Mouse (Mus musculus): ENCODE data around the gene Tcp10c. TPM values are rescaled to one million over a fixed set of nuclear protein-coding genes. Genes with fewer than 3 reads are reported as not detected.
"Not testable (repeated sequence)": the region's sequence is repeated elsewhere in the genome, so short reads cannot be mapped to it uniquely, and the experiment has no call there.

Tcp10c gene
- polyA plus RNA-seq, 1 experiment from 2014 or later: not detected

DNA sequence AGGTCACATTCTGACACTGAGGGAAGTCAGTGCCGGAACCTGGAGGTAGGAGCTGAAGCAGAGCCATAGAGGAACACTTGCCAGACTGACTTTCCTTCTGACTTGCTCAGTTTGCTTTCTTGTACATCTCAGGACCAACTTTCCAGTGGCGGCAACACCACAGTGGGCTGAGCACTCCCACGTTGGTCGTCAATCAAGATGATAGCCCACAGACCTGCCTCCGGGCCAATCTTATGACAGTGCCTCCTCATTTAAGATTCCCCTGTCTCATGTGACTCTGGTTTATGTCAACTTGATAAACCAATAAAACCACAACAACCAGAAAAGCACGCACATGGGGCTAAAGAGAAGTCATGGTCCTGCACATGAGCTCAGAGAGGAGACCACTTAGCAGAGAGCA lies 52.3 kb downstream of the Tcp10c start:
- not testable (repeated sequence) for H3K4me3 ChIP-seq; DNase-seq (ENCODE audit: low spot score); H3K27ac ChIP-seq; H3K4me1 ChIP-seq (replicated peaks); H3K36me3 ChIP-seq; H3K27me3 ChIP-seq (ENCODE audit: insufficient read depth, poor library complexity, severe bottlenecking)
- WGBS: 86% methylated on average over 6 of the region's 6 CpGs
- H3K9me3 ChIP-seq: peaks cover 28% of the 10 kb centered on the region

DNA sequence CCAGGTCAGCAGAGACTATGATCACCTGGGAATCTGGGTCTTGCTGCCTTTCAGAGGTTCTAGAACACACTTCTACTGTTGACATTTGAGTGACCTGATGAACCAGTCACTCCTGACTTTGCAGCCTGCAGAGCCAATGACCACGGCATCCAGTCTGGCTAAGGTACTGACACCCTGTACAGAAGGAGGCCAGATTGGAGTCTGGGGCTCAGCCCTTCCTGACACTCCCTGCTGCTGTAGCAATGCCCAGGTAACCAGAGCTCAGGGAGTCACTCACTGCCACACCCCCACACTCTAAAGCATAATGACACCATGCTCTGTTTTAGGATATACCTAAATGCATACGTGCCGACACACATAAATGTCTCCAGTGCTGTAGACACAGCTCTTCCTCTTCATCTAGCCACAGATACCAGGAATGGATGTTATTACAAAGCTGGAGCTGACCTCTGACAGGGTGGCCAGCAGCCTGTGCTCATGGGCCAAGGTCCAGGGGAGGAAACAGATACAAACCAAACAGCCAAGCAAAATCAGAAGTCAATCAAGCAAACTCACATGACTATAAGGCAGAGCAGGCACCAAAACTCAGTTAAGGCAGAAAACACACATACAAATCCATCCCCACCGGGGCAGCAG lies 53.4 kb downstream of the Tcp10c start:
- not testable (repeated sequence) for H3K36me3 ChIP-seq; H3K4me1 ChIP-seq (replicated peaks); H3K4me3 ChIP-seq; DNase-seq (ENCODE audit: low spot score); H3K27me3 ChIP-seq (ENCODE audit: insufficient read depth, poor library complexity, severe bottlenecking); H3K27ac ChIP-seq
- 96% methylated on average over 3 of the region's 4 CpGs for WGBS
- H3K9me3 ChIP-seq: peaks cover 28% of the 10 kb centered on the region

DNA sequence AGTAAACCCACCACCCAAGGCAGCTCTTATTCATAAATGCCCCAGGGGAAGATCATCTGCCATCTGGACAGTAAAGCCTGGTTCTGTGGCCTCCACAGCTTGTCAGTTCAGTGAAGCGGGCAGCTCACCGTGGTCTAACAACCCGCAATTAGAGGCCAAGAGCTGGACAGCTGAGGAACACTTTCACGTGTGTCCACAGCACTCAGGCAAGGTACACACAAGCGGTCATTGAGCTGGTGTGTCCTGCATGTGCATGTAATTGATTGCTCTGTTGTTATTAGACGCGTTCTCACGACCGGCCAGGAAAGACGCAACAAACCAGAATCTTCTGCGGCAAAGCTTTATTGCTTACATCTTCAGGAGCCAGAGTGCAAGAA lies 53.9 kb downstream of the Tcp10c start:
- H3K27ac ChIP-seq; H3K4me3 ChIP-seq; H3K36me3 ChIP-seq; DNase-seq (ENCODE audit: low spot score); H3K27me3 ChIP-seq (ENCODE audit: insufficient read depth, poor library complexity, severe bottlenecking); H3K4me1 ChIP-seq (replicated peaks): not testable (repeated sequence)
- peaks cover 26% of the 10 kb centered on the region for H3K9me3 ChIP-seq
- WGBS: 94% methylated on average over 11 of the region's 11 CpGs

DNA sequence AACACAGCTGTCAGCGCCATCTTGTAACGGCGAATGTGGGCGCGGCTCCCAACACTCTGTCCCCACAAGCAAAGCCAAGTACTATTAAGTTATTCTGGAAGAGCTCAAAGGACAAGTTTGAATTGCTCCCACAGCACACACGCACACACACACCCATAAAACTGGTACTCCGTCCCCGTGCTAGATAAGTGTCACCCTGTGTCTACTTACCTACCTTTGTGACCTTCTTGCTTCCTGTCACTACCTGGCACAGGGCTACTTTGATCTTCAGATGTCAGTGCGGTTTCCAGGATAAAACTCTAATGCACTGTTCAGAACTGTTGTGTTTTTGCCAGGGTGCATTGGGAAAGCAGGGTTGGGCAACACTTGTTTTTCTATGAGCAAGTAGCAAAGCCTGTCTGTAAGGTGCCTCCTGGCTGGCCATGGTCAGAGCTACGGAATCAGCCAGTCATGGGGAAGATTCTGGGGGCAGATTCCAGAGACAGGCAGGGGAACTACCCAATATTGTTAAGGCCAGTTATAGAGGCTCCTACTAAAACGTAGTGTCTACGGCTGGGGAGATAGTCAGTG lies 66.7 kb downstream of the Tcp10c start:
- peaks cover 28% of the 10 kb centered on the region for H3K9me3 ChIP-seq
- WGBS: 92% methylated on average over 11 of the region's 12 CpGs
- not testable (repeated sequence) for H3K27me3 ChIP-seq (ENCODE audit: insufficient read depth, poor library complexity, severe bottlenecking); H3K36me3 ChIP-seq; H3K4me3 ChIP-seq; H3K27ac ChIP-seq; H3K4me1 ChIP-seq (replicated peaks); DNase-seq (ENCODE audit: low spot score)

DNA sequence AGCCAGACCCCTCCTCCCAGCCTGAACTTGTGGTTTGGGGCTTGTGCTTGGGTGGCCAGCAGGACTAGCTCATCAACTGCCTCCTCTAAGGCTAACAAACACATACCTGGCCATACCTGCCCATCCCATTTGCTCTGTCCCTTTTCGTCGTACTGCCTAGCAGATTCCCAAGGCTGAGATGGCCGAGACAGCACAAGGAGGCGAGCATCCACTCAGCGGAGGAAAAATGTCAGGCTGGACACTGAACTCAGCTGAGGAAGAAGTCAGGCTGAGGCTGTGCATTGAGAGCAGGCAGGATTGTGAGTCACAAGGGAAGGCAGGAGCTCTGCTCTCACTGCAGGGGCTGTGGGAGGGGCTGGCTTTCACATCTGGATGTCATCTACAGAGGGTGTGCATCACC lies 68.3 kb downstream of the Tcp10c start:
- not testable (repeated sequence) for H3K4me1 ChIP-seq (replicated peaks); H3K27me3 ChIP-seq (ENCODE audit: insufficient read depth, poor library complexity, severe bottlenecking); DNase-seq (ENCODE audit: low spot score); H3K36me3 ChIP-seq; H3K27ac ChIP-seq; H3K4me3 ChIP-seq
- peaks cover 33% of the 10 kb centered on the region for H3K9me3 ChIP-seq
- WGBS: 86% methylated on average over 5 of the region's 5 CpGs

DNA sequence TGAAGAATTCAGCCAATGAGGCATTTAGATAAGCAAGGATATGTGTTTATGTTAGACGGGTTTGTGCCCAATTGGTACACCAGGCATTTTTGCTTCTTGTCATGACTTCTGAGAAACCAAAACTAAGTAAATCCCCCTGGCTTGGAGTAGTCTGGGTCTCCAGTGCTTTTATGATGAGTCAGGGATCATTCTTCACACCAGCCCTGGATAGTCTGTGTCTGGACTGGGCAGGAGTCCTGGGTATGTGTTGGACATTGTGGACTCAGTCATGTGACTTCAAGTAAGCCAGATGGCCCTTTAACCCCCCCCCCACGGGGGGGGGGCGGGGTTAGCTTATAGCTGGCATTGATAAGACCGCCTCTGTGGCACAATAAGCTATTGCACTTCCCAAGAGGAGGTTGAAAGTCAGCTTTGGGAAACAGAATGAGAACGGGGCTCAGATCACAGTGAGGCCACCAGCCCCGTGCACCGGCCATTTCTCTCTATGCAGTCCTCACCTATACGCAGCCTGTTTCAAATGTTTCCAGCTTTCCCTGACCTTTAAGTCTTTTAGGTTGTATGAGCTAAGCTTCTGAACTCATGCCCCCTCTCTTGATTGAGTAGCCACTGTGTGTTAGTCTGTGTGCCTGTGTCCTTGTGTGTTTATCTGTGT lies 69.1 kb downstream of the Tcp10c start:
- 67% methylated on average over 8 of the region's 8 CpGs for WGBS
- not testable (repeated sequence) for H3K27me3 ChIP-seq (ENCODE audit: insufficient read depth, poor library complexity, severe bottlenecking); DNase-seq (ENCODE audit: low spot score)

DNA sequence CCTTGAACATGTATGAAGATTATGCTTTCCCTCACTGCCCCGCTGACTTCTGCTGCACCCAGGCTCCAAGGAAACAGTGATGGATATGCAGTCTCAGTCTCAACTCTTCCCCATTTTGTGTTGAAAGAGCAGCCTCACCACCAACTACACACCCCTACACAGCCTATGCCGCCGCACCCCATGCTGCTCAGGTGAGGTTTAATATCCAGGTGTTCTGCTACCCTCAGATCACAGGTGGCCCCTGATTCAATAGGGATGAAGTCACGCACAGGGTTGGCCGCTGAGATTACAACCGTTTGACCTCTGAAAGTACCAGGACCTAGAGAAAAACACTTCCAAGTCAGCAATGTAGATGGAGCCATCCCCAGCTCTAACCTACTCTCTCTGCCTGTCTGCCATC lies 69.9 kb downstream of the Tcp10c start:
- not testable (repeated sequence) for H3K36me3 ChIP-seq; H3K4me1 ChIP-seq (replicated peaks); H3K27ac ChIP-seq; H3K4me3 ChIP-seq; H3K27me3 ChIP-seq (ENCODE audit: insufficient read depth, poor library complexity, severe bottlenecking); DNase-seq (ENCODE audit: low spot score)
- WGBS: 89% methylated on average over 6 of the region's 6 CpGs
- H3K9me3 ChIP-seq: peaks cover 33% of the 10 kb centered on the region

More for the DNA sequence above, 69.1 kb downstream of the Tcp10c start:
- H3K4me1 ChIP-seq (replicated peaks); H3K4me3 ChIP-seq; H3K27ac ChIP-seq; H3K36me3 ChIP-seq: not testable (repeated sequence)
- peaks cover 33% of the 10 kb centered on the region for H3K9me3 ChIP-seq

DNA sequence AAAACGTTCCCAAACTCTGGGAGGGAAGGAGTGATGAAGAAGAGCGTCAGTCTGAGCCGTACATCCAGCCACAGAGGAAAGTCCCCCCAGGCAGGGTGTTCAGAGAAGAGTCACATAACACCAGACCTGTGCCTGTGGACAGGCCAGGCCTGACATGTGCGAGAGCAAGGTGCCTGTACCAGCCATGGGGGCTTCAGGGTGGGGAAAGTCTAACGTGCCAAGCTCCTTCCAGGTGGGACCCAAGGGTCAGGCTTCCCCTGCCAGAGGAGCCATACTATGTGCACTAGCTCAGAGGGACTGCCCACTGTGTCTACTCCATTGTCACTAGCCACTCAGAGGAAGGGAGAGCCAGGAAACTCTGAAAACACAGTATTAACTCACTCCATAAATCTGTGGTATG lies 71.3 kb downstream of the Tcp10c start:
- H3K4me3 ChIP-seq; H3K27ac ChIP-seq; H3K4me1 ChIP-seq (replicated peaks); H3K27me3 ChIP-seq (ENCODE audit: insufficient read depth, poor library complexity, severe bottlenecking); DNase-seq (ENCODE audit: low spot score); H3K36me3 ChIP-seq: not testable (repeated sequence)
- H3K9me3 ChIP-seq: peaks cover 33% of the 10 kb centered on the region
- WGBS: 78% methylated on average over 2 of the region's 5 CpGs

DNA sequence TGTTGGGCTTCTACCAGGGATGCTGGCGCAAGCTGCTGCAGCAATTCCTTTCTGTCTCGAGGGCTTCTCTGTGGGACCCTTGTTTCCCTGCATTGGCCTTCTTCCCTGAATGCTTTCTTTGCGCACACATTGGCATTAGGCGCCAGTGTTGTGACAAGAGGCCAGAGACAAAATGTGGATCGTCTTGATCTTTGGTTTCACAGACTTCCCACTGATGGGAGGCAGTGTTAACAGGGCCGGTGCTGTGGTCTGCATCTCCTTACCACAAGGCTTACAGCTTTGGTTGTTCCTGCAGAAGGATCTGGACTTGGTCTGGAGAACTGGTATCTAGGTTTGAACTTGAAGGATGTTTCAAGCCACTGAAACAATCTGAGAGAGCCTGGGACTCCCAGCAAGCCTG lies 72.1 kb downstream of the Tcp10c start:
- H3K27me3 ChIP-seq (ENCODE audit: insufficient read depth, poor library complexity, severe bottlenecking); H3K4me1 ChIP-seq (replicated peaks); H3K4me3 ChIP-seq; H3K36me3 ChIP-seq; DNase-seq (ENCODE audit: low spot score); H3K27ac ChIP-seq: not testable (repeated sequence)
- H3K9me3 ChIP-seq: peaks cover 29% of the 10 kb centered on the region
- WGBS: 90% methylated on average over 4 of the region's 6 CpGs

Other genes starting within 250 kb of the Tcp10c start
- not detected in 2 replicates for gene Unc93a, start 222.8 kb upstream of the Tcp10c start, polyA plus RNA-seq (2016; fragmentation: Nextera tagmentation; extraction: Ambion mirVana)
- not detected in 2 replicates for gene Smok2a, start 133.4 kb upstream of the Tcp10c start, polyA plus RNA-seq (2016; fragmentation: Nextera tagmentation; extraction: Ambion mirVana)
- gene Smok2b, start 124.3 kb upstream of the Tcp10c start, polyA plus RNA-seq (2016; fragmentation: Nextera tagmentation; extraction: Ambion mirVana): not detected in 2 replicates